Mouse (Mus musculus) myocyte (in vitro differentiated cells): ENCODE measurements at regions not wholly inside any gene's neighbourhood (a gene's known extent, or its start where the extent isn't known, plus 50 kb on each side); places are given as distances from the start of the nearest gene placed in this dataset.

ENCODE experiments used
- E2F4 ChIP-seq: IDR thresholded peaks from one replicate; pipeline ENCODE4 v1.6.1; 2011; ENCODE audit warnings: mild to moderate bottlenecking, control low read depth, moderate library complexity; ENCODE audit not compliant: insufficient read depth
- MAX ChIP-seq: IDR thresholded peaks from one replicate; pipeline ENCODE4 v1.6.1; 2011; ENCODE audit warnings: low read depth, mild to moderate bottlenecking, control low read depth
- MYOD1 ChIP-seq, 3 experiments: IDR thresholded peaks; one replicate each; pipeline ENCODE4 v1.6.1; 2011; ENCODE audit warnings: control low read depth in 2 of 3, low read depth in 2 of 3, mild to moderate bottlenecking in 2 of 3, moderate library complexity in 1 of 3; ENCODE audit not compliant: insufficient read length in 2 of 3, control insufficient read depth in 1 of 3
- MYOG ChIP-seq, 3 experiments: IDR thresholded peaks; one replicate each; pipeline ENCODE4 v1.6.1; 2011; ENCODE audit warnings: control low read depth in 2 of 3, low read depth in 2 of 3, mild to moderate bottlenecking in 2 of 3; ENCODE audit not compliant: insufficient read length in 2 of 3, control insufficient read depth in 1 of 3, insufficient read depth in 1 of 3
- POLR2A ChIP-seq: IDR thresholded peaks from one replicate; pipeline ENCODE4 v1.6.1; 2011; ENCODE audit warnings: low read depth, mild to moderate bottlenecking, control low read depth, moderate library complexity; ENCODE audit not compliant: insufficient read length
- TCF12 ChIP-seq: IDR thresholded peaks from one replicate; pipeline ENCODE4 v1.6.1; 2011; ENCODE audit warnings: mild to moderate bottlenecking, control low read depth; ENCODE audit not compliant: poor library complexity, insufficient read depth, severe bottlenecking
- TCF3 ChIP-seq: IDR thresholded peaks from one replicate; pipeline ENCODE4 v1.6.1; 2011; ENCODE audit warnings: low read depth, control low read depth; ENCODE audit not compliant: insufficient read length
- USF1 ChIP-seq: IDR thresholded peaks from one replicate; pipeline ENCODE4 v1.6.1; 2011; ENCODE audit warnings: low read depth, mild to moderate bottlenecking, control low read depth, moderate library complexity

DNA sequence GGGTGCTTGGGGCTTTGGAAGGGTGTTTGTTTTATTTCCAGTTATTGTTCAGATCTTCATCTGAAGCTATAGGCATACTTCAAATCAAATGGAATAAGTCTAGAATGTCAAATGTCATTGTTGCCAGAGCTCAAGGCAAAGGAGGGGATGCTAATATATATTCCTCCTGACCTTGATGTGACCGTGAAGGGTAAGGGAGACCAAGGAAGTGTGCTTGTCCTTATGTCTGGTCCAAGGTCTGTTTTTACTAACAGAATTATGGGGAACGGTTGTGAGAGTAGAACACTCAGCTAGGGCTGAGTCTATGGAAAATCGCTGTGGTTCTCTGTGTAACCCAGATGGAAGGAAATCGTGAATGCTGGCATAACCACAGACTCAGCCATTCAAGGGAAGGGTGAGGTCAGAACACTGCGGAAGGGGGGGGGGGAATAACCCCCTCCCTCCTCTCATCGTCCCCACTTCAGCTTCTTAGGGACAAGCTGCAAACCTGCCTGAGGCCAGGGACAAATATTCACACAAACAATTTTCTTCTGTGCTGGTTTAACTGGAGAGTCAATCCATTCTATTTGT lies 79.9 kb upstream of the Ptprz1 start:
- TF ChIP-seq POLR2A (no peak), USF1 (no peak), TCF3 (no peak), MAX (no peak), TCF12 (no peak), MYOD1 (IDR thresholded peaks at IDR 0.05; ENCODE audit: control insufficient read depth in 1 of 3, insufficient read length in 2 of 3, low read depth in 2 of 3) (no peak), MYOG (IDR thresholded peaks at IDR 0.05; ENCODE audit: control insufficient read depth in 1 of 3, insufficient read depth in 1 of 3, insufficient read length in 2 of 3, low read depth in 2 of 3) (no peak), E2F4 (no peak)
